Mouse (Mus musculus): Measurements from ENCODE around the gene Nck2.

DNA sequence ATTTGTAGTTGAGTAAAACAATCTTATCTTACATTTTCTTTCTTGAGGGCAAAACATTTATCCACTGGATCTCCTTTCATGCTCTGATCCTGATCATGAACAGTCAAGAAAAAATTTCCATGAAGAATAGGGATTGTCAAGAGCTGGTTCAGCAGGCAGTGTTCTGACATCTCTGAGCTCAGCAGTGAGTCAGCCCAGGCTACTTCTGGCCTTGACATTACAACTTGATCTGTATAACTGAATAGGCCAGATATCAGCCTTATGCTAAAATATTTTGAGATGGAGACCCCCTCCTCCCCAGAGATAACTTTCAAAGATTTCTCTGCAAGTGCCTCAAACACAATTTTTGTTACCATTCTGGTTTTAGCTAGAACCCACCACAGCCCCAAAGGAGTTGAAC lies 93.1 kb downstream of the Nck2 start:
- no peak for TF ChIP-seq POLR2A (IDR thresholded peaks at IDR 0.05; ENCODE audit: insufficient read depth, low read depth, low read length)
- no peak for TF ChIP-seq CTCF (IDR thresholded peaks at IDR 0.05)

Data from heart, adult 2 months (tissue).